Mouse (Mus musculus) lung, adult 2 months (tissue): ENCODE measurements around the gene Akr1c14. TPM values are rescaled to one million over a fixed set of nuclear protein-coding genes. Genes with fewer than 3 reads are reported as not detected.
"Not testable (repeated sequence)": the region's sequence is repeated elsewhere in the genome, so short reads cannot be mapped to it uniquely, and the experiment has no call there.

ENCODE experiments used
- DNase-seq: peaks from one replicate; pipeline ENCODE4 v3.0.0; 2022
- H3K4me1 ChIP-seq: fragments of 200-500 bp; 2 replicates; pipeline ENCODE4 v1.6.1; 2011; ENCODE audit warnings: low read length; ENCODE audit not compliant: control insufficient read depth, insufficient read depth
- H3K4me3 ChIP-seq: fragments of 200-500 bp; replicated peaks from 2 replicates; pipeline ENCODE3; 2011; ENCODE audit warnings: low read depth, mild to moderate bottlenecking, control low read depth, low read length; ENCODE audit errors: extremely low read depth
- CTCF ChIP-seq: fragments of 200-500 bp; IDR thresholded peaks from 2 replicates; pipeline ENCODE4 v1.5.1; 2011; ENCODE audit warnings: mild to moderate bottlenecking, low read length, control low read depth; ENCODE audit not compliant: insufficient read depth
- POLR2A ChIP-seq: fragments of 200-500 bp; IDR thresholded peaks from 2 replicates; pipeline ENCODE4 v1.6.1; 2011; ENCODE audit warnings: low read depth, mild to moderate bottlenecking, control low read depth, low read length, borderline replicate concordance; ENCODE audit errors: extremely low read depth
- WGBS: fragments of 180-500 bp; shearing (Covaris S2); methylation state at CpG from one replicate; pipeline ENCODE4 v1.1.7; 2018; 5-methylcytosine and 5-hydroxymethylcytosine counted together
- polyA plus RNA-seq: library from polyadenylated mRNA; depleted of rRNA; stranded (reverse); fragments of >200 nt; gene quantifications from 2 replicates; pipeline ENCODE4 v1.2.3, GENCODE M21; 2012

Akr1c14 gene
- polyA plus RNA-seq, 1 experiment: 13.4 TPM

GRCm38 (mm10) chr13:4055450-4055849, 6.6 kb downstream of the Akr1c14 start:
- Histone ChIP-seq H3K4me3 (no peak overlapping the region), H3K4me1 (0 out of 2 replicates have a peak, but pooled peaks cover 2% of the 10 kb centered on the region)
- WGBS: 36% methylated on average over 3 of the region's 3 CpGs
- TF ChIP-seq POLR2A (no peak), CTCF (no peak)
- DNase-seq: peak; percentile 35

GRCm38 (mm10) chr13:4056211-4056610, 7.4 kb downstream of the Akr1c14 start:
- H3K4me1 ChIP-seq: 0 out of 2 replicates have a peak, but pooled peaks cover 2% of the 10 kb centered on the region
- H3K4me3 ChIP-seq: no peak overlapping the region
- 73% methylated on average over 2 of the region's 2 CpGs for WGBS
- no peak for DNase-seq
- TF ChIP-seq CTCF (no peak), POLR2A (no peak)

GRCm38 (mm10) chr13:4058239-4058638, 9.4 kb downstream of the Akr1c14 start:
- H3K4me3 ChIP-seq, H3K4me1 ChIP-seq, DNase-seq: not testable (repeated sequence)
- 78% methylated on average over 2 of the region's 2 CpGs for WGBS

- 20% methylated on average over 5 of the region's 5 CpGs for whole genome bisulfite sequencing
- DNase-seq: no peak
- H3K4me3 ChIP-seq: peak overlapping the region; percentile 46
These were observed 10.6 kb downstream of the Akr1c14 start for GRCm38 (mm10) chr13:4059363-4059762.

GRCm38 (mm10) chr13:4060214-4060730, 11.5 kb downstream of the Akr1c14 start:
- Histone ChIP-seq H3K4me3 (no peak overlapping the region), H3K4me1 (0 out of 2 replicates have a peak, but pooled peaks cover 2% of the 10 kb centered on the region)
- DNase-seq: no peak
- WGBS: 27% methylated on average over 3 of the region's 3 CpGs
- TF ChIP-seq POLR2A: no peak
- no peak for TF ChIP-seq CTCF

More at GRCm38 (mm10) chr13:4059363-4059762, 10.6 kb downstream of the Akr1c14 start:
- TF ChIP-seq POLR2A (no peak), CTCF (no peak)
- 0 out of 2 replicates have a peak, but pooled peaks cover 2% of the 10 kb centered on the region for H3K4me1 ChIP-seq

- no peak for TF ChIP-seq CTCF
- no peak for TF ChIP-seq POLR2A
- Histone ChIP-seq H3K4me1 (no peaks in the 10 kb centered on the region), H3K4me3 (no peak overlapping the region)
- no peak for DNase-seq
- 70% methylated on average over 9 of the region's 9 CpGs for WGBS
These were observed 28.0 kb downstream of the Akr1c14 start for GRCm38 (mm10) chr13:4076517-4077435.

- Histone ChIP-seq H3K4me3 (no peak overlapping the region), H3K4me1 (no peaks in the 10 kb centered on the region)
- no peak for TF ChIP-seq CTCF
- no peak for TF ChIP-seq POLR2A
- no peak for DNase-seq
These were observed 31.1 kb downstream of the Akr1c14 start for GRCm38 (mm10) chr13:4079876-4080275.

GRCm38 (mm10) chr13:4101691-4102090, 52.9 kb downstream of the Akr1c14 start:
- Histone ChIP-seq H3K4me1 (no peaks in the 10 kb centered on the region), H3K4me3 (no peak overlapping the region)
- no peak for DNase-seq
- no peak for TF ChIP-seq POLR2A
- no peak for TF ChIP-seq CTCF

GRCm38 (mm10) chr13:4102721-4103120, 53.9 kb downstream of the Akr1c14 start:
- H3K4me3 ChIP-seq: no peak overlapping the region
- no peak for TF ChIP-seq CTCF
- TF ChIP-seq POLR2A: no peak
- DNase-seq: no peak
- H3K4me1 ChIP-seq: no peaks in the 10 kb centered on the region
